12 mouse cellular contexts compared by ENCODE assay signal in genomic region chr4:134628575-134629384, GRCm38 (mm10).
A peak's percentile ranks its signal among the peaks of the same experiment; 100 is the strongest.
DNase-seq lines count a peak whose midpoint lies in the region; ATAC-seq and TF ChIP-seq lines count a peak whose summit lies in the region.
"Had no signal": no experiment of that assay in that cellular context is flagged by ENCODE, and none has a peak within 500 bp of the region (broad histone marks: within the 10 kb centered on the region; RNA-seq: fewer than 3 reads in every experiment).

No protein-coding gene starts in this region.

- H3K9me3 ChIP-seq in hindbrain, embryonic 12.5 days (replicated peaks) = no peaks in the 10 kb centered on the region
- no peaks in the 10 kb centered on the region for H3K9me3 ChIP-seq in hindbrain, postnatal 0 days (ENCODE audit: low read length)
- H3K9me3 ChIP-seq: embryonic facial prominence, embryonic 12.5 days; midbrain, embryonic 12.5 days had no signal

- peak overlapping the region; percentile 44; the same call in 1 of the 2 replicates for H3K27ac ChIP-seq in hindbrain, embryonic 12.5 days
- H3K27ac ChIP-seq in hindbrain, postnatal 0 days = no peak overlapping the region; the same call in 1 of the 2 replicates
- H3K27ac ChIP-seq in bone marrow macrophage, adult 2 months (ENCODE audit: insufficient read depth, low read depth, low read length) = peak overlapping the region; percentile 87
- H3K27ac ChIP-seq: embryonic facial prominence, embryonic 12.5 days; midbrain, embryonic 12.5 days had no signal

- peaks cover 34% of the 10 kb centered on the region for H3K4me1 ChIP-seq in hindbrain, embryonic 12.5 days
- peaks cover 34% of the 10 kb centered on the region for H3K4me1 ChIP-seq in hindbrain, postnatal 0 days (ENCODE audit: insufficient read depth, low read length)
- H3K4me1 ChIP-seq in bone marrow macrophage, adult 2 months (ENCODE audit: control insufficient read depth, insufficient read depth, low read length) = peaks cover 75% of the 10 kb centered on the region

- no peak for TF ChIP-seq POLR2A in bone marrow macrophage, adult 2 months (IDR thresholded peaks at IDR 0.05; ENCODE audit: borderline replicate concordance, low read depth, low read length)

- intact Hi-C loops in heart, postnatal 10 days (cut with DNase I) = loop anchor here (2.0 kb wide), 1 partner anchor 38 kb away; no protein-coding TSS in a partner anchor
- intact Hi-C loops in left cerebral cortex, postnatal 36 days (cut with DNase I) = loop anchor here (5.0 kb wide), 1 partner anchor 74 kb away; the partner anchor contains the start of gene Man1c1

- H3K4me3 ChIP-seq in hindbrain, embryonic 12.5 days = no peak overlapping the region
- H3K4me3 ChIP-seq in hindbrain, postnatal 0 days (ENCODE audit: low read length) = no peak overlapping the region
- H3K4me3 ChIP-seq in bone marrow macrophage, adult 2 months (ENCODE audit: insufficient read depth, low read length) = peak overlapping the region; percentile 10
- H3K4me3 ChIP-seq: embryonic facial prominence, embryonic 12.5 days; midbrain, embryonic 12.5 days had no signal

- 78% methylated on average over 10 of the region's 10 CpGs for WGBS in hindbrain, embryonic 12.5 days
- WGBS in hindbrain, postnatal 0 days = 78% methylated on average over 10 of the region's 10 CpGs

- ATAC-seq in hindbrain, embryonic 12.5 days (ENCODE audit: low FRiP score) = no peak
- no peak for ATAC-seq in hindbrain, postnatal 0 days
- no peak for ATAC-seq in activated CD4-positive, CD25-positive, alpha-beta regulatory T cell, adult 4 months
- ATAC-seq: CD4-positive, CD25-positive, alpha-beta regulatory T cell, adult 4 months had no signal

- no peaks in the 10 kb centered on the region for H3K36me3 ChIP-seq in hindbrain, embryonic 12.5 days
- no peaks in the 10 kb centered on the region for H3K36me3 ChIP-seq in hindbrain, postnatal 0 days (ENCODE audit: insufficient read depth, low read length)
- H3K36me3 ChIP-seq: embryonic facial prominence, embryonic 12.5 days; midbrain, embryonic 12.5 days had no signal

- DNase-seq in hindbrain, postnatal 0 days (ENCODE audit: low spot score) = no peak
- peak; percentile 70 for DNase-seq in 416B (ENCODE audit: low read depth)
- peak; percentile 61 to 63 for DNase-seq in heart, postnatal 10 days
- no peak for DNase-seq in spleen, postnatal 14 days (ENCODE audit: low spot score in 2 of 2)
- DNase-seq in left cerebral cortex, postnatal 36 days (ENCODE audit: low spot score in 2 of 2) = no peak
- DNase-seq: left cerebral cortex, postnatal 4 days had no signal

- no peak overlapping the region for H3K9ac ChIP-seq in hindbrain, embryonic 12.5 days
- no peak overlapping the region for H3K9ac ChIP-seq in hindbrain, postnatal 0 days (replicated peaks; ENCODE audit: low read length)
- H3K9ac ChIP-seq: embryonic facial prominence, embryonic 12.5 days; midbrain, embryonic 12.5 days had no signal

- TF ChIP-seq CTCF in hindbrain, postnatal 0 days (IDR thresholded peaks at IDR 0.05; ENCODE audit: low read depth) = no peak
- no peak for TF ChIP-seq CTCF in bone marrow macrophage, adult 2 months (IDR thresholded peaks at IDR 0.05; ENCODE audit: low read depth, low read length)

- no peak overlapping the region for H3K4me2 ChIP-seq in hindbrain, embryonic 12.5 days (replicated peaks)
- H3K4me2 ChIP-seq in hindbrain, postnatal 0 days (ENCODE audit: low read depth, low read length) = no peak overlapping the region
- H3K4me2 ChIP-seq: embryonic facial prominence, embryonic 12.5 days; midbrain, embryonic 12.5 days had no signal

- peaks cover 5% of the 10 kb centered on the region; the same call in 1 of the 2 replicates for H3K27me3 ChIP-seq in hindbrain, embryonic 12.5 days
- H3K27me3 ChIP-seq in hindbrain, postnatal 0 days (ENCODE audit: insufficient read depth, low read length) = no peaks in the 10 kb centered on the region
- H3K27me3 ChIP-seq: embryonic facial prominence, embryonic 12.5 days; midbrain, embryonic 12.5 days had no signal

Comparison
In these comparisons a context has a peak if more than half of its experiments do, and no peak if none do; other contexts are left out.
1. DNase-seq: peak in 416B (single experiment) and heart, postnatal 10 days (2 of 2); none in hindbrain, postnatal 0 days (single experiment), spleen, postnatal 14 days (0 of 2) and left cerebral cortex, postnatal 36 days (0 of 2).